Mouse (Mus musculus): ENCODE measurements around the gene Gm21969. TPM values are rescaled to one million over a fixed set of nuclear protein-coding genes. Genes with fewer than 3 reads are reported as not detected.
A peak's percentile ranks its signal among the peaks of the same experiment; 100 is the strongest.

Gene Gm21969
- polyA plus RNA-seq, 1 experiment from 2014 or later: not detected

DNA sequence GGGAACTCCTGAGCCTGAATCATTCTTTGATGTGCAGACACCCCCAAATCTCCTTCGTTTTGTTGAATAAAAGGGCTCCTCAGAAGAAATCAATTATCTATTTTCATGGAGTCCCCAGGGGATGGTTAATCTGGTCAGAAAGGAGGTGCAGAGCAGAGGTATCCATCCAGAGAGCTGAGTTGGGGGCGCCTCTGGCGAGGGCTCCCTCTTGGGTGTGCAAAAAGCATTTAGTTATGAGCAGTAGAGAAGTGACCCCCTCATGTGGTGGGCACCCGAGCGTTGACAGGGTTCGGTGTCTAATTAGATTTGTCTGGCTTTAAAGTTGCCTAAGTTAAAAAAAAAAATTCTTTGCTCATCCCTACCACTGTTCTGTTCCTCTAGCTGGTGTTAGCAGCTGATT lies 8.0 kb downstream of the Gm21969 start:
- Histone ChIP-seq H3K9ac (ENCODE audit: low read depth, low read length) (no peak overlapping the region), H3K4me1 (replicated peaks; ENCODE audit: insufficient read depth, low read length) (no peaks in the 10 kb centered on the region), H3K4me2 (ENCODE audit: low read length) (no peak overlapping the region), H3K27me3 (ENCODE audit: insufficient read depth, low read length) (no peaks in the 10 kb centered on the region), H3K27ac (0 out of 2 replicates have a peak overlapping the region, but pooled peaks have one; percentile 36), H3K4me3 (replicated peaks; ENCODE audit: low read depth, low read length) (no peak overlapping the region), H3K9me3 (replicated peaks; ENCODE audit: low read length) (no peaks in the 10 kb centered on the region), H3K36me3 (ENCODE audit: insufficient read depth, low read length) (peaks cover 35% of the 10 kb centered on the region; the same call in 1 of the 2 replicates)
- 59% methylated on average over 6 of the region's 6 CpGs for WGBS
- ATAC-seq (replicated peaks; ENCODE audit: low FRiP score, low read depth) (no peak), DNase-seq (ENCODE audit: low spot score) (no peak)
- TF ChIP-seq CTCF (IDR thresholded peaks at IDR 0.05; ENCODE audit: low read depth): no peak

DNA sequence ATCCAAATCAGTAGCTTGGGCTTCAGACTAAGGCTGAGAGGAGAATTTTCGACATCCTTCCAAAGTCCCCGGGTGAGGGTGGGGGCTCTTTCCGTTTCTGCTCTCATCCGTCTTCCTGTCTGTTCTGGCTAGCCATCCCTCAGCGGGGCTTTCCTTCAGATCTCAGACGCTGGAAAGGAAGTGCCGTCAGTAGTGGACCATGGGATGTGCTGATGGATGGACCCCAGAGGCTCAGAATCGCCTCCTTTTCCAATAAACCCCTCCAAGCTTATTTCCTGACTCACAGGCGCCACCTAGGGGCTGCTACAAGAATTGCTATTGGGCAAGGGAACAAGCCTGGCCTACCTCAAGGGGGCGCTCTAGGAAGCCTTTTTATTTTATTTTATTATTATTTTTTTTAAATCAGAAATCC lies 8.6 kb downstream of the Gm21969 start:
- ATAC-seq (replicated peaks; ENCODE audit: low FRiP score, low read depth) (peak; percentile 57; the same call in 1 of the 2 replicates), DNase-seq (ENCODE audit: low spot score) (peak; percentile 95)

DNA sequence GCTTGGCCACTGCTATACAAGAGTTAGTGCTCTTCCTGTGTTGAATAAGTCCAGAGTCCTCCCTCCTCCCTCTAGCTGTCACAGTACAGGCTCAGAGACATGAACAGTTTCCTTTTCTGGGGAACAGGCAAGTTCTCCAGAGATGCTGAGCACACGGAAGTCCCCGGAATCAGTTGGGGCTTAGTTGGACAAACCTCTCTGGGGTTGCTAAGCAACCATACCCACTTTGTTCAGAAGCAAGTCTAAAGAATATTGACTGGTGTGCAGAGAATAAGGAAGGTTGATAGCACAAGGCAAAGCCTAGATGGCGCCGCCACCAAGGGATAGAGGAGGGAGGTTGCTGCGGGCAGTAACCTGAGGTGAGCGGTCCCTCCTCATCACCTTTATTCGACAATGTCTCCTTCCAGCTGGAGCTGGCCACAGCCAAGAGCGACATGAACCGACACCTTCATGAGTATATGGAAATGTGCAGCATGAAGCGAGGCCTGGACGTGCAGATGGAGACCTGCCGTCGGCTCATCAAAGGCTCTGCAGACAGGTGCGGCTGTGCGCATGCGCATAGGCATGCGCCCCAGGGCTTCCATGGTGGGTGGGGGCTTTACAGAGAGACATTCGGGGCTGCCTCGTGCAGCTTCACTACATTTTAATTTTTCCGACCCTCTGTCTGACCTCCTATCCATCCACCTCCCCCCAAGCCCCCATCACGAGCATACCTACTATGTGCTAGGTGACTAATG lies 11.7 kb downstream of the Gm21969 start:
- WGBS: 91% methylated on average over 21 of the region's 21 CpGs
- no peaks in the 10 kb centered on the region for H3K9me3 ChIP-seq (replicated peaks; ENCODE audit: low read length)
- ATAC-seq (replicated peaks; ENCODE audit: low FRiP score, low read depth): no peak
- no peak overlapping the region for H3K4me2 ChIP-seq (ENCODE audit: low read length)
- H3K9ac ChIP-seq (ENCODE audit: low read depth, low read length): no peak overlapping the region
- TF ChIP-seq CTCF (IDR thresholded peaks at IDR 0.05; ENCODE audit: low read depth): peak; percentile 28; the same call in 1 of the 2 replicates
- no peak overlapping the region for H3K27ac ChIP-seq
- H3K4me3 ChIP-seq (replicated peaks; ENCODE audit: low read depth, low read length): no peak overlapping the region
- H3K36me3 ChIP-seq (ENCODE audit: insufficient read depth, low read length): peaks cover 26% of the 10 kb centered on the region; the same call in 1 of the 2 replicates
- no peaks in the 10 kb centered on the region for H3K4me1 ChIP-seq (replicated peaks; ENCODE audit: insufficient read depth, low read length)
- H3K27me3 ChIP-seq (ENCODE audit: insufficient read depth, low read length): no peaks in the 10 kb centered on the region
- no peak for DNase-seq (ENCODE audit: low spot score)

More for the DNA sequence above, 8.6 kb downstream of the Gm21969 start:
- Histone ChIP-seq H3K9me3 (replicated peaks; ENCODE audit: low read length) (no peaks in the 10 kb centered on the region), H3K27ac (no peak overlapping the region), H3K4me1 (replicated peaks; ENCODE audit: insufficient read depth, low read length) (no peaks in the 10 kb centered on the region), H3K4me3 (replicated peaks; ENCODE audit: low read depth, low read length) (no peak overlapping the region), H3K4me2 (ENCODE audit: low read length) (peak overlapping the region; percentile 11; the same call in 1 of the 2 replicates), H3K36me3 (ENCODE audit: insufficient read depth, low read length) (peaks cover 31% of the 10 kb centered on the region; the same call in 1 of the 2 replicates), H3K9ac (ENCODE audit: low read depth, low read length) (no peak overlapping the region), H3K27me3 (ENCODE audit: insufficient read depth, low read length) (no peaks in the 10 kb centered on the region)
- peak; percentile 99 for TF ChIP-seq CTCF (IDR thresholded peaks at IDR 0.05; ENCODE audit: low read depth)
- under 1% methylated on average over 10 of the region's 10 CpGs for WGBS

DNA sequence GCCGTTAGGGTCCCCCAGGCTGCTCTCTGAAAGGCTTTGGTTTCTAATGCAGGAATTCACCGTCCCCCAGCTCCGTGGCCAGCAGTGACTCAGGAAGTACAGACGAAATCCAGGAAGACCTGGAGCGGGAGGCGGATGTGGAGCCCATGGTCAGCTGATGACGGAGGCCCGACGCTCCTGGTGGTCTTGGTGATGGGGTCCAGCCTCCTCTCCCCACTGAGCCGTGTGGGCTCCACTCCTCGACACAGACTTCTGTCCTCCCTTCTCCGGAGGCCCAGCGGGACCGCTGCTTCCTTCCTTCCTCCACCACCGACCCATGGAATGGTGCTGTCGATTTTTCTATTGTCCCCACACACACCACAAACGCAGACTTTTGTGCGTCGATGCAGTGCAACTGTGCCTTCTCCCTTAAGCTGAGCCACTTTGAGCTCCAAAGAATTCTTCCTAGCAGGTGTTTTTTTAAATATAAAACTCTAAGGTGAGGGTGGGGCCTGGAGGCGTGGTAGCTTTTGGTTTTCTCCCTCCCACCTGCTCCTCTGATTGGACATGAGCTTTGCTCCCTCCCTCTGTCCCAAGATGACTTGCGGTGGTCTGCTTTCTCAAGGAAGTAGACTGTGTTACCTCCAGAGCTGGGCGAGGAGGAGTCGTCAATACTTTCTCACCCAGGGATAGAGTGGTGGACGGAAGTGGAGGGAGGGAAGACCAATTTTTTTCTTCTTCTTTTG lies 13.5 kb downstream of the Gm21969 start:
- DNase-seq (ENCODE audit: low spot score) (peak; percentile 86), ATAC-seq (replicated peaks; ENCODE audit: low FRiP score, low read depth) (peak; percentile 85)
- Histone ChIP-seq H3K36me3 (ENCODE audit: insufficient read depth, low read length) (peaks cover 24% of the 10 kb centered on the region; the same call in 1 of the 2 replicates), H3K4me3 (replicated peaks; ENCODE audit: low read depth, low read length) (peak overlapping the region; percentile 20), H3K27ac (peak overlapping the region; percentile 80), H3K9ac (ENCODE audit: low read depth, low read length) (peak overlapping the region; percentile 57), H3K4me1 (replicated peaks; ENCODE audit: insufficient read depth, low read length) (no peaks in the 10 kb centered on the region), H3K27me3 (ENCODE audit: insufficient read depth, low read length) (no peaks in the 10 kb centered on the region), H3K4me2 (ENCODE audit: low read length) (peak overlapping the region; percentile 49), H3K9me3 (replicated peaks; ENCODE audit: low read length) (no peaks in the 10 kb centered on the region)
- WGBS: 15% methylated on average over 24 of the region's 24 CpGs
- TF ChIP-seq CTCF (IDR thresholded peaks at IDR 0.05; ENCODE audit: low read depth): no peak

DNA sequence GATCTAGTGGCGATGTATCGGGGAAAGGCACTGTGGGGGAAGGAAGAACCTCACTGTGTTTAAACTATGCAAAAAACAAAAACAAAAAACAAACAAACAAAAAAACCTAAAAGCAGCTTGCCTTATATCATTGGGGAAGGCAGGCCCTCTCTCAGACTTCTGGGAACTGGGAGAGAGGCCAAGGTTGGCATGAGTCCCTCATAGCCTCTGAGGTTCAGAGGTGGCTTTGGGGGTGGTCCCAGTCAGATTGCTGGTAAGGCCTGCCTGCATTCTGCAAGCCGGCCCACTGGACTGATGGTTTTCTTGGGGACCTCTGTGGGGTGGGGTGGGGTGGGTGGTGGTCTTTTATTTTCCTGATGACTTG lies 14.0 kb downstream of the Gm21969 start:
- H3K27me3 ChIP-seq (ENCODE audit: insufficient read depth, low read length): no peaks in the 10 kb centered on the region
- TF ChIP-seq CTCF (IDR thresholded peaks at IDR 0.05; ENCODE audit: low read depth): no peak
- peak overlapping the region; percentile 49 for H3K4me2 ChIP-seq (ENCODE audit: low read length)
- no peak overlapping the region for H3K9ac ChIP-seq (ENCODE audit: low read depth, low read length)
- no peak overlapping the region for H3K4me3 ChIP-seq (replicated peaks; ENCODE audit: low read depth, low read length)
- peak overlapping the region; percentile 80 for H3K27ac ChIP-seq
- DNase-seq (ENCODE audit: low spot score) (no peak), ATAC-seq (replicated peaks; ENCODE audit: low FRiP score, low read depth) (no peak)
- no peaks in the 10 kb centered on the region for H3K9me3 ChIP-seq (replicated peaks; ENCODE audit: low read length)
- H3K4me1 ChIP-seq (replicated peaks; ENCODE audit: insufficient read depth, low read length): no peaks in the 10 kb centered on the region
- H3K36me3 ChIP-seq (ENCODE audit: insufficient read depth, low read length): peaks cover 24% of the 10 kb centered on the region; the same call in 1 of the 2 replicates
- 37% methylated on average over 3 of the region's 3 CpGs for WGBS

DNA sequence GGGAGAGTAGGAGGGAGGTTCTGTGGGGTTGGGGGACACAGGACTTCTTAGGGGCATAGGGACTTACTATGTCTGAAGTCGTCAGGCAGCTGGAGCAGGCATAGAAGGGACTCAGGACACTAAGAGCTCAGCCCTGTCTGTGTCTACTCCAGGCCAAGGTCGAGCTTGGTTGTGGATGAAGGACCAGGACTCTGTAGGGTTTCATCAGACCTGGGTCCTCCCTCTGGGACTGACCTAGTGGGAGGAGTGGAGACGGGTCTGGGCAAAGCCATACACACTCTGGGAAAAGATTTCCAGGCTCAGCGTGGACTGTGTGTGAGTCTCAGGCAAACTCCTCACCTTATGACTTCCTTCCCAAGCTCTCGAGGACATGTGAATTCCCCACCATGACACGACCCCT lies 16.8 kb downstream of the Gm21969 start:
- 81% methylated on average over 6 of the region's 6 CpGs for WGBS
- H3K4me3 ChIP-seq (replicated peaks; ENCODE audit: low read depth, low read length): no peak overlapping the region

More for the DNA sequence above, 16.8 kb downstream of the Gm21969 start:
- no peak for ATAC-seq (replicated peaks; ENCODE audit: low FRiP score, low read depth)
- Histone ChIP-seq H3K9ac (ENCODE audit: low read depth, low read length) (no peak overlapping the region), H3K27ac (no peak overlapping the region), H3K27me3 (ENCODE audit: insufficient read depth, low read length) (no peaks in the 10 kb centered on the region), H3K9me3 (replicated peaks; ENCODE audit: low read length) (no peaks in the 10 kb centered on the region), H3K4me1 (replicated peaks; ENCODE audit: insufficient read depth, low read length) (0 out of 2 replicates have a peak, but pooled peaks cover 7% of the 10 kb centered on the region), H3K36me3 (ENCODE audit: insufficient read depth, low read length) (peaks cover 7% of the 10 kb centered on the region; the same call in 1 of the 2 replicates), H3K4me2 (ENCODE audit: low read length) (no peak overlapping the region)
- no peak for TF ChIP-seq CTCF (IDR thresholded peaks at IDR 0.05; ENCODE audit: low read depth)
- DNase-seq (ENCODE audit: low spot score): no peak
